Mouse (Mus musculus) forebrain, embryonic 12.5 days (tissue): ENCODE measurements at regions not wholly inside any gene's neighbourhood (a gene's known extent, or its start where the extent isn't known, plus 50 kb on each side); places are given as distances from the start of the nearest gene placed in this dataset.

Experiments used
- ATAC-seq: fragments of 200-750 bp; cut with Nextera tagmentation; 2 replicates; pipeline ENCODE4 v1.8.0; 2017; ENCODE audit warnings: moderate TSS enrichment; ENCODE audit not compliant: low FRiP score
- H3K27ac ChIP-seq: fragments of 300-500 bp; sonication (generic); 2 replicates; pipeline ENCODE4 v1.5.1; 2016; ENCODE audit warnings: mild to moderate bottlenecking
- H3K27me3 ChIP-seq: fragments of 300-500 bp; sonication (generic); 2 replicates; pipeline ENCODE4 v1.6.1; 2016; ENCODE audit warnings: mild to moderate bottlenecking
- H3K36me3 ChIP-seq: fragments of 300-500 bp; sonication (generic); replicated peaks from 2 replicates; pipeline ENCODE4 v1.6.1; 2016; ENCODE audit warnings: mild to moderate bottlenecking
- H3K4me1 ChIP-seq: fragments of 300-500 bp; sonication (generic); 2 replicates; pipeline ENCODE4 v1.6.1; 2016
- H3K4me2 ChIP-seq: fragments of 300-500 bp; sonication (generic); 2 replicates; pipeline ENCODE4 v1.6.1; 2016; ENCODE audit warnings: mild to moderate bottlenecking, moderate library complexity
- H3K4me3 ChIP-seq: fragments of 300-500 bp; sonication (generic); replicated peaks from 2 replicates; pipeline ENCODE4 v1.5.1; 2016; ENCODE audit warnings: mild to moderate bottlenecking
- H3K9ac ChIP-seq: fragments of 300-500 bp; sonication (generic); 2 replicates; pipeline ENCODE4 v1.6.1; 2016; ENCODE audit warnings: mild to moderate bottlenecking
- H3K9me3 ChIP-seq: fragments of 300-500 bp; sonication (generic); 2 replicates; pipeline ENCODE4 v1.6.1; 2016
- WGBS: fragments of 180-500 bp; shearing (Covaris S2); methylation state at CpG from one replicate; pipeline ENCODE4 v1.1.7; 2016; 5-methylcytosine and 5-hydroxymethylcytosine counted together

DNA sequence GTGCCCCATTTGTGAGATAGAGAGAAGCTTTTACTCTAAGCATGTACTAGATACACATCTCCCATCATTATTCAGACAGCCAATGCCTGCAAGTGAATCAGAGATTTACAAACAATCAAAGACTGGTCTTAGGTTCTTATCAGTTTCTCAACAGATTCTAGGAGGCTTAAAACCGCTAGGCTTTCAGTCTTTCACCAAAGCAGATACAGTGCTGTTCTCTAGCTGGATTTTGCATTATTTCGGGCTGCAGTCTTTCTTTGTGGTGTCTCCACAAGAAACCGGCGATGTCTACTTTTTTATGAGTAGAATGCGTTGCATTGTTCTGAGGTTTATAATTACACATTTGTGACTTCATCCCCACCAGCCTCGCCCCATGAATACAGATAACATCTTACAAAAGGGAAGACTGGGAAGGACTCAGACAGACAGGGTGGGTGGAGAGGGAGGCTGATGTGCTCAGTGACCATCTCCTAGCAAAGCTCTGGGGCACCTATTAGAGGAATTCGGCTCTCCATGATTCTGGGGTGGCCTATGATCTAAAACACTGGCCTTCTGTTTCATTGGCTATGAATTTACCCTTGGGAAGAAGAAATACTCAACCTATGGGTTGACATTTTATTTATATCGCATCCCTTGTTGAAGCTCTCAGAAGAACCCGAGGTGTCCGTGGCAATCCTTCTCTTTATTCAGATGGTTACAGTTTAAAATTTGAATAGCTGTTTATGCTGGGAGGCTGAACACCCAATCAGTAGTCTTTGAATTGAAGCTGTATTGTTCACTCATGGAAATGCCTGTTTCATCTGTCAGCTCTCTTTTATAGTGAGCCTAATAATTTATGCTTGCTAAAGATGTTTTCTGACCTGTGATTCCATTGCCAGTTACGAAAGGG is 343.8 kb downstream of the Tmem161b start:
- Histone ChIP-seq H3K9ac (no peak overlapping the region), H3K9me3 (no peaks in the 10 kb centered on the region)

DNA sequence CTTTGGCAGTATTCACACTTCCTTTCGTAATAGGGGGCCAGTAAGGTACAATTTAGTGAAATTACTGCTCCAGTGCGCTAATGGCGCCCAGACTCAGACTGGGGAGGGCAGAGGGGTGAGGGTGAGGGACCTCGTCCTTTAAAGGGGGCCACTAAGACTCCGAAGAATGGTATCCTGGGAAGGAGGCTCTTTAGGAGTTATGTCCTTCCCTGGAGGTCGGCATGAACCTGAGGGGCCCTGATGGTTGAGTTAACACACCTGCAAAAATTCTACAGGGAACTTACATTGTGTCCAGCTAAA is 344.4 kb downstream of the Tmem161b start:
- peak; percentile 52 for ATAC-seq

More for the DNA sequence above, 343.8 kb downstream of the Tmem161b start:
- ATAC-seq: peak; percentile 78
- Histone ChIP-seq H3K4me2 (peak overlapping the region; percentile 21), H3K4me3 (no peak overlapping the region), H3K4me1 (peaks cover 35% of the 10 kb centered on the region), H3K36me3 (no peaks in the 10 kb centered on the region), H3K27me3 (no peaks in the 10 kb centered on the region), H3K27ac (peak overlapping the region; percentile 88)
- 42% methylated on average over 11 of the region's 11 CpGs for WGBS

DNA sequence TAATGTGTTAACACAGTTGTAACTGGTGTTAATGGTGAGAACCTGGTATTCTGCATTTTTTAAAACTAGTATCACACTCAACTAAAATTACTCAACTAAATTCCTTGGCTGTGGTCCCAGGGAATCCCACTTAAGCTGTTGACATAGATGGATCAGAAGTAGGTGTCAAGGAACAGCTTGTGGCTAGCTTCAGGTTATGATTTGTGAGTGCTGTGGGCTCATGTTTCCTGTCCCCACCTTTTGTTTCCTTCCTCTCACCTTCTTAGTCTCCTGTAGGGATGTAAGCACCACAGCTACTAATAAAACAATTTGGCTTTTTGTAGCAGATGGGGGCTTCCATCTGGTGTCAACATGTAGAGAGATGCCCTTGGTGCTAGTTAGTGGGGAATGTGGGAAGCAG is 347.3 kb downstream of the Tmem161b start:
- H3K4me1 ChIP-seq: peaks cover 41% of the 10 kb centered on the region
- no peak for ATAC-seq
- no peak overlapping the region for H3K4me3 ChIP-seq
- no peaks in the 10 kb centered on the region for H3K36me3 ChIP-seq
- H3K27ac ChIP-seq: peak overlapping the region; percentile 76
- no peak overlapping the region for H3K4me2 ChIP-seq
- H3K27me3 ChIP-seq: no peaks in the 10 kb centered on the region
- H3K9me3 ChIP-seq: no peaks in the 10 kb centered on the region
- H3K9ac ChIP-seq: no peak overlapping the region

More for the DNA sequence above, 344.4 kb downstream of the Tmem161b start:
- Histone ChIP-seq H3K36me3 (no peaks in the 10 kb centered on the region), H3K4me2 (no peak overlapping the region; the same call in 1 of the 2 replicates), H3K27me3 (no peaks in the 10 kb centered on the region), H3K4me3 (no peak overlapping the region), H3K9ac (no peak overlapping the region), H3K27ac (peak overlapping the region; percentile 88), H3K9me3 (no peaks in the 10 kb centered on the region), H3K4me1 (peaks cover 35% of the 10 kb centered on the region)
- WGBS: 35% methylated on average over 6 of the region's 6 CpGs

DNA sequence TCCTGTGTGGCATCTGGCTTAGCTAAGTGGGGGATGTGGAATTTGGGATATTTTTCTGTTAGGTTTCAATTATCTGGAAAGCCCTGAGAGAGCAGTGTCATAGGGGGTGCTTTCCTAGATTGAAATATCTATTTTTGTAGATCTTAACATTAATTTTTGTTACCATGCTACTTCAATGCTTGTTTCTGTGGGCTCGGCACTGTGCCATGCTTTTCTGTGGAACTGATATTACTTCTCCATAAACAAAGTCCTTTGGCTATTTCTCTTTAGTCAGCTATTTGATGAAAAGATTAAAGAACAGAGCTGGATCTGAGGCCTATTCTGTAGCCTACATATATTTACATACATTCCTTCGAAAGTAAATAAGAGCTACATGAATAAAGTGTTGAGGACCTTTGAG is 348.1 kb downstream of the Tmem161b start:
- 24% methylated on average over 2 of the region's 2 CpGs for WGBS
- Histone ChIP-seq H3K36me3 (no peaks in the 10 kb centered on the region), H3K27ac (peak overlapping the region; percentile 90), H3K4me3 (no peak overlapping the region), H3K4me2 (peak overlapping the region; percentile 0; the same call in 1 of the 2 replicates), H3K27me3 (no peaks in the 10 kb centered on the region), H3K9me3 (no peaks in the 10 kb centered on the region), H3K4me1 (peaks cover 35% of the 10 kb centered on the region), H3K9ac (no peak overlapping the region)
- no peak for ATAC-seq

DNA sequence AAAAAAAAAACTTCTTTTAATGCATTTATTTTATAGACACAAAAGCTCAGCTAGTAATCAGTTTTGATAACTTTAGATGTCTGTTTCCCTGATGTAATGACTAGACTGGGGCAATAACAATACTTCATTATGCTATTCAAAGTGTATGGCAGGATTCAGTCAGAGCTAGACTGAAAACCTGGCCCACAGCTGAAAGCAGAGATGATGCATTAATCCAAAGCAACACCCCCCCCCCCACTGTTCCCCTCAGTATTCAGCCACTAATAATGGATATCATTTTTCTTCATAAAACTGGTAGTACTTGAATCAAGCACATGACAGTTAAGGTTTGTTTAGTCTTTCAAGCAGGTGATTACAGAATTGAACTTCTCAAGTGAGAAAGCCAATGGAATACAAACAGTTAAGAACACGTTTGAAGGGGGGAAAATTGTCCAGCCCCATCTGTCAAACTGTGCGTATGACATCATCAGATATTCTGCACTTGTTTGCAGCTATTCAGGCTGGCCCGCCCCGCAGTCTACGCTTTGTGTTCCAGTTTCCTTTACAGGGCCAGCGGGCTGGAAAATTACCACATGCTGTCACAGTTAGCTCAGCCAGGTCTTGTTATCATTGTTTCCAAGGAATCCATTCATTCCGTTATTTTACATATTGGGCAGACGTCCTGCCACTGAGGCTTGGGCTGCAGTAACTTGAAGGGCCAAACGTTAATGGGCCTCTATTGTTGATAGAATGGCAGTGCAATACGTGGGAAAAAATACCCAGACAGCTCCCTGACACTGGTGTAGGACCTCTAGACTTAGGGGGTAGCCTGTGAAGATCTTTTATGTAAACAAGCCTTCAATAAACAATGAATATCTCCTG is 349.1 kb downstream of the Tmem161b start:
- WGBS: 5% methylated on average over 10 of the region's 10 CpGs
- peak; percentile 94 for ATAC-seq
- H3K27ac ChIP-seq: peak overlapping the region; percentile 90
- no peak overlapping the region for H3K9ac ChIP-seq
- H3K9me3 ChIP-seq: no peaks in the 10 kb centered on the region
- H3K4me2 ChIP-seq: peak overlapping the region; percentile 0; the same call in 1 of the 2 replicates
- no peaks in the 10 kb centered on the region for H3K36me3 ChIP-seq
- H3K4me1 ChIP-seq: peaks cover 25% of the 10 kb centered on the region
- H3K27me3 ChIP-seq: no peaks in the 10 kb centered on the region
- H3K4me3 ChIP-seq: no peak overlapping the region

DNA sequence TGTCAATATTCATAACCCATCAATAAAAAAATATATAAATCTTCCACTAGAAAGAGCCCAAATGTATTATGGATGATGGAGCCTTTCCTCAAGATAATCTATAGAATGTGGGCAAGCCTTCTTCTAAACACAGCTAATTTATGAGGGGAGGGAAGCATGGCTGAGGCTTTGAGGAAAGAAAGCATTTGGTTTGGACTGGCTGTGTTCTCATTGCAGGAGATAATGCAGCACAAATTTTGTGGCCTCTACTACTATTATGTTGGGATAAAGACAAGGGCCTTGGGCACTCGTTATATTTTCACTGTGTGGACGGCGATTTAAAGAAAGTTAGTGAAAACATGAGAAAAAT is 349.7 kb downstream of the Tmem161b start:
- H3K4me2 ChIP-seq: no peak overlapping the region
- H3K27me3 ChIP-seq: no peaks in the 10 kb centered on the region
- H3K36me3 ChIP-seq: no peaks in the 10 kb centered on the region
- 22% methylated on average over 3 of the region's 3 CpGs for WGBS
- peak overlapping the region; percentile 90 for H3K27ac ChIP-seq
- peak; percentile 63 for ATAC-seq
- no peak overlapping the region for H3K4me3 ChIP-seq
- H3K9me3 ChIP-seq: no peaks in the 10 kb centered on the region
- no peak overlapping the region for H3K9ac ChIP-seq
- peaks cover 22% of the 10 kb centered on the region for H3K4me1 ChIP-seq

DNA sequence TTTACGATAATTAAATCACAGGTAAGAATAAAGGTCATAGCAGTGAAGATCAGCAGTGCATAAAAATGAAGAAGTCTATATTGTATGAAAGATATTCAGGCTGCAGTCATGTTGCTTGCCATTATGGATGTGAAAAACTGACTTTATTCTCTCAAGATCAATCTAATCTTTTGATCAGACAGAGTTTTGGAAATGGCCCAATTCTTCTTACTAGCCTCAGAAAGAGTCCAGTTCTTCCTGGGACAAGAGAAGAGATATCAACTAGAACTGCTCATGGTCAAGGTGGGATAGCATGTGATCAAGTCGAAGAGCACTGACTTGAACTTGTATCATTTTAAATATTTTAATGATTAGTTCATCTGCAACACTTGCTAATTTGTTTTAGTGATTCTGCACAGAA is 350.1 kb downstream of the Tmem161b start:
- WGBS: 64% methylated on average over 2 of the region's 2 CpGs
- no peak overlapping the region for H3K4me3 ChIP-seq
- no peak overlapping the region for H3K4me2 ChIP-seq
- no peak for ATAC-seq
- peaks cover 22% of the 10 kb centered on the region for H3K4me1 ChIP-seq
- H3K27ac ChIP-seq: peak overlapping the region; percentile 90
- H3K36me3 ChIP-seq: no peaks in the 10 kb centered on the region
- no peaks in the 10 kb centered on the region for H3K27me3 ChIP-seq
- H3K9me3 ChIP-seq: no peaks in the 10 kb centered on the region
- no peak overlapping the region for H3K9ac ChIP-seq

DNA sequence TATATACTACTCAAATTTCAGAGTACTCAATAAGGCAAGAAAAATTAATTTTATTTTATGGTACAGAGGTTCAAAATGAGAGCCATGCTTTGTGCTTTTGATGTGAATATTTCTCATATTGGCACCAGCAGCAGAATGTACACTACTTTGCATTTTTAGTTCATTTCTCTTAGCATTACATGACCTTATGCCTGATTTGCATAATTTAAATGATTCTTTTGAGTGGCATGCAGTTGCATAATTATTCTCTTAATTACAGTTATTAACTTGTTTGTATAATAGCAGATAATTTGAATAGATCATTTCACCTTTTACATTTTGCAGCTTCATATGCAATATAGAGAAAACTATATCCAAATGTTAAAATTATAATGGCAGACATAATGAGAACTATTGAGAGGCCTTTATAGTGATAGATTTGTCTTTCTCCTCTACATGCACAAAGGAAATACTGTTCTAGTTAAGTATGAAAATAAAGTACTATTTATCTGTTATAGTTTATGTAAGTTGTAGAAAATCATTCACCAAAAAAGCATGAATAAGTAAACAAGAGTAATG is 374.6 kb downstream of the Tmem161b start:
- H3K9ac ChIP-seq: no peak overlapping the region
- H3K27ac ChIP-seq: no peak overlapping the region
- no peaks in the 10 kb centered on the region for H3K9me3 ChIP-seq
- no peak overlapping the region for H3K4me3 ChIP-seq
- peak; percentile 61; the same call in 1 of the 2 replicates for ATAC-seq
- no peaks in the 10 kb centered on the region for H3K27me3 ChIP-seq
- no peaks in the 10 kb centered on the region for H3K4me1 ChIP-seq
- no peak overlapping the region for H3K4me2 ChIP-seq
- no peaks in the 10 kb centered on the region for H3K36me3 ChIP-seq

DNA sequence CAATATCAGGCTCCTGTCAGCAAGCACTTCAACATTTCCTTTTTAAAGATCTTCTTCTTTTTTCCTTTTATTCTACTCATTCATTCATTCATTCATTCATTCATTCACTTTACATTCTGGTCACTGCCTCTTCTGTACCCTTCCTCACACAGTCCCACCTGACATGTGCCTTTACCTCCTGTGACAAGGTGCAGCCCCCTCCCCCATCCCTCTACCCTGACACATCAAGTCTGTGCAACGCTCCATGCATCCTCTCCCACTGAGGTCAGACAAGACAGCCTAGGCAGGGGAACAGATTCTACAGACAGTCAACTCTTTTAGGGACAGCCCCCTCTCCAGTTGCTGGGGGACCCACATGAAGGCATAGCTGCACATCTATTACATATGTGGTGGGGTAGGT is 380.5 kb downstream of the Tmem161b start:
- H3K36me3 ChIP-seq: no peaks in the 10 kb centered on the region
- no peaks in the 10 kb centered on the region for H3K27me3 ChIP-seq
- no peak overlapping the region for H3K27ac ChIP-seq
- WGBS: 82% methylated on average over 1 of the region's 1 CpGs
- no peak overlapping the region for H3K4me3 ChIP-seq
- 0 out of 2 replicates have a peak, but pooled peaks cover 6% of the 10 kb centered on the region for H3K9me3 ChIP-seq
- no peak for ATAC-seq
- no peaks in the 10 kb centered on the region for H3K4me1 ChIP-seq
- no peak overlapping the region for H3K9ac ChIP-seq
- H3K4me2 ChIP-seq: no peak overlapping the region

DNA sequence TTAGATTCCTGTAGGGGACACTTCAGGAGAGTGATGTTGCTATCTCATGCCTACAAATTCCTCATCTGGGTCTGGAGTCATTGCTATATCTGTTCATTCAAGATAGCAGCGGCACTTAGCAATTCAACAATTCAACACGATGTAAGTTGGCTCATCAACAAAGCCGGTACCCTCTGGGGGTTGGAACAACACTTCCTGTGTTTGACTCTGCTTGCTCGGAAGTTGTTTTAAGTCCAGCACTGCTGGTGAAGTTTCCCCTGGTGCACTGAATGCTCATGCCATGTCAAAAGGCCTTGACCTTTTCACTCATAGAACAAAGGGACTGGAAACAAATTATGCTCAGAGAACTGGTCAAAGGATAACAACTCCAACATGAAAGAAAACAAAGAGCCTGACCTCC is 390.4 kb downstream of the Tmem161b start:
- no peaks in the 10 kb centered on the region for H3K36me3 ChIP-seq
- WGBS: 6% methylated on average over 4 of the region's 4 CpGs
- H3K4me3 ChIP-seq: no peak overlapping the region
- no peaks in the 10 kb centered on the region for H3K9me3 ChIP-seq
- H3K27me3 ChIP-seq: no peaks in the 10 kb centered on the region
- H3K27ac ChIP-seq: no peak overlapping the region
- H3K4me2 ChIP-seq: no peak overlapping the region
- H3K4me1 ChIP-seq: peaks cover 8% of the 10 kb centered on the region; the same call in 1 of the 2 replicates
- H3K9ac ChIP-seq: no peak overlapping the region
- ATAC-seq: no peak; the same call in 1 of the 2 replicates

DNA sequence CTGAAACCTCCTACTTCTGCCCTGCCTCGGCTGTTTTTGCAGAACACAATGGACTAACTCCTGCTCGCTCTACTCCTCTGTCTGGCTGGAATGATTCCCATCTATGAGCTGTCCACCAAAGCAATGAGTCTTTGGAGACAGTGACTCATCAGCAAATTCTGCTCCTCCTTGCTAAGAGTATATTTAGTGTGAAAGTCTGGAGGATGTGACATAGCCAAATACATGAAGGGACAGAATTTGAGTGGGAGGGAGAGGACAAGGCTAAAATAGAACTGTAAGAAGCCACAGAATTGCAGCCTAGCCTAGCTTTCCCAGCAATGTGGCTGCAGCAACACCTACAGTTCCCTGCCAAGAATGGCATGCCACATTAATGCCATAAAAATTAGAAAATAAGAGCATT is 390.9 kb downstream of the Tmem161b start:
- Histone ChIP-seq H3K4me1 (peaks cover 8% of the 10 kb centered on the region; the same call in 1 of the 2 replicates), H3K27ac (no peak overlapping the region), H3K9ac (no peak overlapping the region), H3K27me3 (no peaks in the 10 kb centered on the region), H3K36me3 (no peaks in the 10 kb centered on the region), H3K9me3 (no peaks in the 10 kb centered on the region), H3K4me3 (no peak overlapping the region), H3K4me2 (no peak overlapping the region)
- 21% methylated on average over 2 of the region's 2 CpGs for WGBS
- ATAC-seq: peak; percentile 41; the same call in 1 of the 2 replicates

DNA sequence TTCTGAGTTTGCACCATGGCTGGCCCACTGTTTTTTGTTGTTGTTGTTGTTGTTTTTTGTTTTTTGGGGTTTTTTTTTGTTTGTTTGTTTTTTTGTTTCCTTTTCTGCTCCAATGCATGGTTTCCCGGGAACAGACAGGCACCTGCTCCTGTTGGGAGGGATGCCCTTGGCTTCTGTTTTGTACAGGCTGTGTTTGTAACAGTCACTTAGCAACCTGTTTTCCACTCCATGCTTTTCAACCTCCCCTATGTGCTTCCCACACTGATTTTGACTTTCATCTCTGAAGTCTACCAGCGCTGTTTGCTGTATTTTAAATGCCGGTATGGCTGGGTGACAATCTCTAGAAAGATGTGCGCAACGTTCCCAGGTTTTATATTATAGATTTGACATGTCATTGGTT is 402.6 kb downstream of the Tmem161b start:
- Histone ChIP-seq H3K9ac (no peak overlapping the region), H3K4me2 (no peak overlapping the region), H3K4me3 (no peak overlapping the region), H3K27me3 (no peaks in the 10 kb centered on the region), H3K4me1 (peaks cover 15% of the 10 kb centered on the region), H3K9me3 (no peaks in the 10 kb centered on the region), H3K27ac (peak overlapping the region; percentile 19), H3K36me3 (no peaks in the 10 kb centered on the region)
- ATAC-seq: no peak
- 78% methylated on average over 5 of the region's 5 CpGs for WGBS
